Mouse (Mus musculus) embryonic facial prominence, embryonic 13.5 days (tissue): Measurements from ENCODE around the gene B3galt1. TPM values are rescaled to one million over a fixed set of nuclear protein-coding genes. Genes with fewer than 3 reads are reported as not detected.

Experiments used
- ATAC-seq: fragments of 200-750 bp; cut with Nextera tagmentation; 2 replicates; pipeline ENCODE4 v1.8.0; 2017; ENCODE audit warnings: low read depth; ENCODE audit not compliant: insufficient number of reproducible peaks, insufficient read depth, low FRiP score, low TSS enrichment
- H3K27ac ChIP-seq: fragments of 300-500 bp; sonication (generic); 2 replicates; pipeline ENCODE4 v1.5.1; 2015; ENCODE audit warnings: moderate library complexity, mild to moderate bottlenecking, inconsistent platforms
- H3K27me3 ChIP-seq: fragments of 300-500 bp; sonication (generic); 2 replicates; pipeline ENCODE4 v1.6.1; 2015; ENCODE audit warnings: mild to moderate bottlenecking, inconsistent platforms
- H3K36me3 ChIP-seq: fragments of 300-500 bp; sonication (generic); 2 replicates; pipeline ENCODE4 v1.6.1; 2015; ENCODE audit warnings: mild to moderate bottlenecking, inconsistent platforms
- H3K4me1 ChIP-seq: fragments of 300-500 bp; sonication (generic); 2 replicates; pipeline ENCODE4 v1.6.1; 2015; ENCODE audit warnings: inconsistent platforms
- H3K4me2 ChIP-seq: fragments of 300-500 bp; sonication (generic); 2 replicates; pipeline ENCODE4 v1.6.1; 2015; ENCODE audit warnings: moderate library complexity, mild to moderate bottlenecking, inconsistent platforms
- H3K4me3 ChIP-seq: fragments of 300-500 bp; sonication (generic); 2 replicates; pipeline ENCODE4 v1.5.1; 2015; ENCODE audit warnings: mild to moderate bottlenecking, inconsistent platforms
- H3K9ac ChIP-seq: fragments of 300-500 bp; sonication (generic); 2 replicates; pipeline ENCODE4 v1.6.1; 2015; ENCODE audit warnings: mild to moderate bottlenecking, inconsistent platforms
- H3K9me3 ChIP-seq: fragments of 300-500 bp; sonication (generic); 2 replicates; pipeline ENCODE4 v1.6.1; 2016; ENCODE audit warnings: inconsistent platforms
- WGBS: fragments of 180-500 bp; shearing (Covaris S2); methylation state at CpG from one replicate; pipeline ENCODE4 v1.1.7; 2015; ENCODE audit warnings: mixed read lengths; 5-methylcytosine and 5-hydroxymethylcytosine counted together
- polyA plus RNA-seq: library from polyadenylated mRNA; unstranded; fragments of >200 nt; fragmentation: Nextera tagmentation; extraction: Ambion mirVana; gene quantifications from 2 replicates; pipeline ENCODE4 v1.2.1, GENCODE M21; 2015

The B3galt1 gene
- polyA plus RNA-seq, 1 experiment from 2014 or later = 8.5 TPM

DNA sequence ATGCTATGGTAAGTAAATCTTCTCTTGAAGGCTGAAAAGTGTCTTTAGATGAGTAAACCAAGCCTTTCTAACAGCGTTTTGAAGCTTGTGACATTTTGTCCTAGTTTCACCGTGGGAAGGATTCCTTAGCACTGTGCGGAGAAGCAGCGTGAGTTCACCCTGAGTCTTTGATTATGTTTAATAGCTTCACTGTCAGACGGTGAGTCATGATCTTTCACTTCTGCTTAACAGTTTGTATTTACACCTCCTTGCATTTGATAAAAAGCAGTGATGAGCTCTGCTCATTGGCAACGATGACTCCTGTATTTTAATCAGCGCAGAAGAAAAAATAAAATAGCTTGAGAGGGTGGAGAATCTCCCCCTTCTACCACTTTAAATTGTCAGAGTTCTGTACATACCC lies 440.0 kb downstream of the B3galt1 start:
- H3K4me3 ChIP-seq = no peak overlapping the region
- WGBS = 83% methylated on average over 7 of the region's 7 CpGs
- no peak overlapping the region for H3K9ac ChIP-seq
- no peaks in the 10 kb centered on the region for H3K4me1 ChIP-seq
- no peaks in the 10 kb centered on the region for H3K27me3 ChIP-seq
- no peaks in the 10 kb centered on the region for H3K9me3 ChIP-seq
- H3K36me3 ChIP-seq = no peaks in the 10 kb centered on the region
- H3K4me2 ChIP-seq = no peak overlapping the region
- ATAC-seq = no peak
- H3K27ac ChIP-seq = no peak overlapping the region

DNA sequence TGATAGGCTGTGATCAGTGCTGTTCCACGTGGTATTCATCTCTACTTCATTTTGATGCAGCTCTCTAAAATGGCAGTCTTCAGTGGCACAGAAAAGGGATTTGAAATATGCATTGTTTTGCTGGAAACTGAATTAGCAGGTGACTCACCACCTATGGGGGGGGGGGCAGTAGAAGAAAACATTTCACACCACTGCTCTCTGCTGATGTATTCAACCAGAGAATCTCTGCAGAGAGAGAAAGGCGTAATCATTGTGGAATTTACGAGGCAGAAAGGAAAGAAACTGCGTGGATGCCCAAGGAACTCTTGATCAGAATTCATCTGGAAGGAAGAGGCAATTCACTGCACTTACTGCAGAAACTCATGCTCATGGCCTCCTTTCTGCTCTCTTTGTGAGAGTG lies 445.7 kb downstream of the B3galt1 start:
- no peak overlapping the region for H3K9ac ChIP-seq
- no peaks in the 10 kb centered on the region for H3K36me3 ChIP-seq
- H3K9me3 ChIP-seq = no peaks in the 10 kb centered on the region
- H3K27ac ChIP-seq = no peak overlapping the region
- H3K27me3 ChIP-seq = no peaks in the 10 kb centered on the region
- H3K4me1 ChIP-seq = no peaks in the 10 kb centered on the region
- H3K4me3 ChIP-seq = no peak overlapping the region
- WGBS = 80% methylated on average over 4 of the region's 4 CpGs
- no peak for ATAC-seq
- H3K4me2 ChIP-seq = no peak overlapping the region

DNA sequence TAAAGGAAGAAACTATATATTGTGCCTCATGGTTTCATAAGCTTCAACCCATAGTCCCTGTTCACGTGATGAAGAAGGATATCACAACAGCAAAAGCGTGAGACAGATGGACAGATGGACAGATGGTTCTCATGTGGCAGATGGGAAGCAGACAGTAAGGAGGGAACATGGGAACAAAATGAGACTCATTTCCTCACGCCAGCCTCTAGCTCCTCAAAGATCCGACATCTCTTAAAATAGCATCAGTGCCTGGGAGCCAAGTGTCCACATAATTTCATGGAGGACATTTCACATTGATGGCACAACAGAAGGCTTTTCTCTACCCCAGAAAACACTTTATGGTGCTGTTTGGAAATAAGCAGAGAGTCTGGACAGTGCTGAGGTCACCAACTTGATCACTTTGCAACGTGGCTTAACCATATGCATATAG lies 454.6 kb downstream of the B3galt1 start:
- H3K36me3 ChIP-seq = no peaks in the 10 kb centered on the region
- no peaks in the 10 kb centered on the region for H3K27me3 ChIP-seq
- H3K4me1 ChIP-seq = no peaks in the 10 kb centered on the region
- no peak overlapping the region for H3K4me2 ChIP-seq
- H3K9ac ChIP-seq = no peak overlapping the region
- no peak overlapping the region for H3K27ac ChIP-seq
- H3K4me3 ChIP-seq = no peak overlapping the region
- no peaks in the 10 kb centered on the region for H3K9me3 ChIP-seq
- ATAC-seq = no peak
- WGBS = 87% methylated on average over 5 of the region's 5 CpGs

DNA sequence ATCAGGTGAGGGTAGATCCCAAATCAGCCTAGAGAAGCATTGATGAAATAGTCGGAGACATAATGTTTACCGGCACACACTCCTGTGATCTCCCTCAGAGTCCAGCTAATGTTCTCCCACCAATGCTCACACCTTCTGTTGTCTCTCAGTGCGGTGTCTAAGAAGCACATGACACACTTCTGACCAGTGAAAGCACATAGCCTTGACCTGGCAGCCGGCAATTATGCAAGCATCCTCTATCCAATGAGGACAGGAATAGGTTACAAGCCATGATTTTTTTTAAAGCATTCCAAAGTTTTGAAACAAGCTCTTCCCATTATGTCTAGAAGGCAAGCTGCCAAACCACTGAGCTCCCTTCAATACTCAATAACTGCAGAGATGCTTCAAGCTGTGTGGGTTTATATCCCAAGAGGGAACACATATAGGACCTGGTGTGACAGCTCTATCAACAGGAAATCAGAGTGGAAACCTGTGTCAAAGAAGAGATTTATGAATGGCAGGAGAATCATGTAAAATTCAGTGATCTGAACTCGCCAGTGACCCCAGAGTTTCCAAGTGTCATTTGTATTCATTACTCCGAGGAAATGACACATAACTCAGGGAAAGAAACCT lies 456.0 kb downstream of the B3galt1 start:
- no peak overlapping the region for H3K27ac ChIP-seq
- ATAC-seq = no peak
- no peaks in the 10 kb centered on the region for H3K27me3 ChIP-seq
- 87% methylated on average over 6 of the region's 6 CpGs for WGBS
- no peaks in the 10 kb centered on the region for H3K36me3 ChIP-seq
- H3K4me2 ChIP-seq = no peak overlapping the region
- no peaks in the 10 kb centered on the region for H3K9me3 ChIP-seq
- H3K9ac ChIP-seq = no peak overlapping the region
- no peaks in the 10 kb centered on the region for H3K4me1 ChIP-seq
- no peak overlapping the region for H3K4me3 ChIP-seq

DNA sequence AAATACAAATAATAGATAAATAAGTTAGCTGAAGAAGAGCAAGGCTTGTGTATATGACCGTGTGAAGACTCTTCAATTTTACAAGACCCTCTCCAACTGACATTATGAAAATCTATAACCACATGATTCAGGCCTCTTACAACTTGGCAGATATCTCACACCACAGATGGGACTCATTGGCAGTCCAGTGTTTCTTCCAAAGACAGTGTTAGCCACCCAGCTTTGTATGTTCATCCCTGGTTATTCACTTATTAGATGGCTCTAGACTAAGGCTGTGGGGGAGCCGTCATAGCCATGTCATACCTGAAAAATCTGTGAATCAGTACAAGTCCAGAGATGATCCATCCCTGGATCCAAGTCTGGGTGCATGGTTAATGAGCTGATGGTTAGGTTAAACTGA lies 463.1 kb downstream of the B3galt1 start:
- Histone ChIP-seq H3K9me3 (no peaks in the 10 kb centered on the region), H3K36me3 (no peaks in the 10 kb centered on the region), H3K27me3 (no peaks in the 10 kb centered on the region), H3K9ac (no peak overlapping the region), H3K4me2 (no peak overlapping the region), H3K4me3 (no peak overlapping the region), H3K27ac (no peak overlapping the region), H3K4me1 (no peaks in the 10 kb centered on the region)
- WGBS = 93% methylated on average over 2 of the region's 2 CpGs
- no peak for ATAC-seq

DNA sequence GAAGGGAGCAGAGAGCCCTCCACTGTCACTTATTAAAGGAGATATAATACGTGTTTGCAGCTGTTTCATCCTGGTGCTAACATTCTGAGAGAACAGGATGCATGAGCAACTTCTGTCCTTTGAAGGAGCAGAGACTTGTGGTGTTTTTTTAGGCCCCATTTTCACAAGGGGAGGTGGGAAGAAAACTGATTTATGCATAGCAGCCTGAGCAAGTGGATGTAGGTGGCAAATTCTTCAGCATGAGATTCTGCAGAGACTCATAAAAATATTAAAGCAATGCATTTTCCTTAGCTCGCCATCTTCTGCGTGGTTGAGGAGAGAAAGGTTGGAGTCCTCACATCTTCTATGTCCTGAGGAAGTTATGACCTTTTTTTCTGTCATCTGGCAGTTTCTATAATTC lies 469.0 kb downstream of the B3galt1 start:
- WGBS = 96% methylated on average over 3 of the region's 3 CpGs
- Histone ChIP-seq H3K4me1 (no peaks in the 10 kb centered on the region), H3K27me3 (no peaks in the 10 kb centered on the region), H3K36me3 (no peaks in the 10 kb centered on the region), H3K9ac (no peak overlapping the region), H3K27ac (no peak overlapping the region), H3K4me3 (no peak overlapping the region), H3K9me3 (no peaks in the 10 kb centered on the region), H3K4me2 (no peak overlapping the region)
- ATAC-seq = no peak

DNA sequence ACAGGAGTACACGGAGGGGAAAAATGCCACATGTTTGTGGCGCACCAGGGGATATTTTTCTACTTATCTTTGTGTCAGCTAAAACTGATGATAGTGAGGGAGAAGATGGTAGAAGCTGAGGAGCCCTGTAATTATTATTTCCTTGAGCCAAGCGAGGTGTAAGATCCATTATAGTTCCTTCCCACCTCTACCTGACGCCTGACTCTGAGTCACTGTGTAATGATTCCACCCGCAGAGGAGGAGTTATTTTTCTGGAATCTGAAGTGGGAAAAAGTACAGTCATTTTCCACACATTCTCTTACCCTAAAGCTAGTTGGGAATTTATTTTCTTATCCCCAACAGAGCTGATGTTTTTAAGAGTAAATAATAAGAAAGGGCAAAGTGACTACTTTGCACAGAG lies 475.1 kb downstream of the B3galt1 start:
- Histone ChIP-seq H3K9ac (no peak overlapping the region), H3K27me3 (no peaks in the 10 kb centered on the region), H3K9me3 (no peaks in the 10 kb centered on the region), H3K36me3 (no peaks in the 10 kb centered on the region), H3K4me1 (no peaks in the 10 kb centered on the region), H3K4me2 (no peak overlapping the region), H3K27ac (no peak overlapping the region), H3K4me3 (no peak overlapping the region)
- ATAC-seq = no peak
- 79% methylated on average over 5 of the region's 5 CpGs for WGBS

DNA sequence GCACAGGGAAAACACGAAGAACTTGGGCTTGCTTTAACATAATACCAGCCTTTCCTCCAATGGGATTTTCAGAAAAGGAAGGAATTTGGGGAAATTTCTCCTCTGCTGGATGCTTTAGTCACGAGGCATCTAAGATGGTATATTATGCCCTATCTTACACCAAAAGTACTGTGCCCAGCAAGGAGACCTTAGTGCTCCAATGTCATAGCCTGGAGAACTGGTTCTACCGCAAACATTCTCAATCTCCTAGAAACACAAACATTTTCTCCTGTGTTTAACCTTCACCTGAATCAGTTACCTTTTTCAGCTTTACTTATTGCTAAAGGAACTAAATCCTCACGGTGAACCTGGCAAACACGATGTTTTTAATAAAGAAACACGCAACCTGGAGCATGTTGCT lies 486.8 kb downstream of the B3galt1 start:
- Histone ChIP-seq H3K9ac (no peak overlapping the region), H3K36me3 (no peaks in the 10 kb centered on the region), H3K4me2 (no peak overlapping the region), H3K4me3 (no peak overlapping the region), H3K9me3 (no peaks in the 10 kb centered on the region), H3K4me1 (no peaks in the 10 kb centered on the region), H3K27ac (no peak overlapping the region), H3K27me3 (no peaks in the 10 kb centered on the region)
- no peak for ATAC-seq
- 73% methylated on average over 6 of the region's 6 CpGs for WGBS

DNA sequence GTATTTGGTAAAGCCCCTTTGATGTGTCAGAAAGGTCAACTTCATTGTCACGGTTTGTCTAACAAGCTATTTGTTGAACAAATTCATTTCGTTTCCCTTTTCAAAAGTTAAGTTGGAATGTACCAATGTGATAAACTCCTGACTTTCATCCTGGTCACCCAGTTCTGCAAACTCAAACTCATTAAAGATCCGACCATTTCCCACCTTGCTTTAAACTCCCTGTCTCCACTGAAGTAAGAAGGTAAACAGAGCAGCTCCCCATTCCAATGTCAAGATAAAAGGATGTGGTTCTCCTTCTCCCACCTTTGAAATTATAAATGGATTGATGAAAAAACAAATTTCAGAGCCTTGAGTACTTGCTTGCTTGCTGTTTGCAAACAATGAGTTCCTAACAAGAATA lies 487.6 kb downstream of the B3galt1 start:
- Histone ChIP-seq H3K27ac (no peak overlapping the region), H3K9me3 (no peaks in the 10 kb centered on the region), H3K4me3 (no peak overlapping the region), H3K36me3 (no peaks in the 10 kb centered on the region), H3K27me3 (no peaks in the 10 kb centered on the region), H3K4me1 (no peaks in the 10 kb centered on the region), H3K4me2 (no peak overlapping the region), H3K9ac (no peak overlapping the region)
- 52% methylated on average over 3 of the region's 3 CpGs for WGBS
- ATAC-seq = no peak

DNA sequence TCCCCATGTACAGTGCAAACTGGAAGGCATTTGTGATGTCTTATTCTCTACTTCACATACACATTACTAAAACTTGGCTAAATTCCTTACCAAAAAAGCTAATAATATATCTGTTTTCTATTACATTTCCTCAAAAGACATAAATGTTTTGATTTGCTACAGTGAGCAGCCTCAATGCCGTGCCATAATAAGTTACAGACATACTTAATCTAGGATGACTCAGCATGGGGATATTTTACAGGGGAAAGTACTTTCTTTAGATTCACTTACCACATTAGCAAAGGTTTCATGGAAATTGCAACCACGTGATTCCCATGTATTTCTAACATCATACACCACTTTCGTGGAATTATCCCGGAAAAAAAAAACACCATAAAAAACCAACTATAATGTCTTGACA lies 495.7 kb downstream of the B3galt1 start:
- H3K36me3 ChIP-seq = no peaks in the 10 kb centered on the region
- H3K27ac ChIP-seq = peak overlapping the region; percentile 77

DNA sequence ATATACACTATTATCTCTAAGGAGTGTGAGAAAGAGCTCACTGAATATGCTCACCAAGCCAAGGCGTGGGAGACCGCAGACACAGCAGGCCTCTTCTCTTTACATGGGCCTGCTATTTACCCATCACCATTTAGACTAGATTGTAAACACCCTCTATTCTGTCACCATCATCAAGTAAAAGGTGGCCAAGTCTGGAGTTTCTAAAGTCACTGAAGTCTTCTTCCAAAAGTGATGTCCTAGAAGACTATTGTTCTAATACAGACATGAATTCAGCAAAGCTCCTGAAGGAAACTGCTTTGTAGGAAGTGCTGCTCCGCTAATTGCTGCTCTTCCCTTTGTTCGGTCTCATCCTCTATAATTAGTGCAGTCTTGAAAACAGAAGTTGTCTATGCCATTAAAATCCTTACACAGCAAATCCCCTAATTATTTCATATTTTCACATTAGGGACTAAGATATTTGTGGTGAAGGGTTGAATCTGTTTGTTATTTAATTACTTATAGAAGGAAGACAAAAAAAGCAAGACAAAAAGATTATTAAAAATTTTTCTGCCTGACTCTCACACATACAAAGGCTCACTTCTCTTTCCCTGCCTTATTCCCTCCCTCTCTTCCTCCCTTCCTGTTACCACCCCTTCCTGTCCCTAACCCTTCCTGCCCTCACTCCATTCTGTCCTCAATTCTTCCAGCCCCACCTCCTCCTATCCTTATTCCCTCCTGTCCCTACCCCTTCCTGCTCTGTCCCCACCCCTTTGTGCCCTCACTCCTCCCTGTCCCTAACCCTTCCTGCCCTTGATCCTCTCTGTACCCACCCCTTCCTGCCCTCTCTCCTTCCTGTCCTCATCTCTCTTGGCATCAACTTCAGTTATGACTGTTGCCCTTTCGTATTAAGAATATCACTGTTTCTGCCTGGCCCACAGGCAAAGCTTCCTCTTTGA lies 514.0 kb downstream of the B3galt1 start:
- ATAC-seq = no peak
- Histone ChIP-seq H3K27ac (no peak overlapping the region), H3K9me3 (peaks cover 3% of the 10 kb centered on the region; the same call in 1 of the 2 replicates), H3K27me3 (no peaks in the 10 kb centered on the region), H3K9ac (no peak overlapping the region), H3K36me3 (no peaks in the 10 kb centered on the region), H3K4me2 (no peak overlapping the region), H3K4me1 (peaks cover 4% of the 10 kb centered on the region; the same call in 1 of the 2 replicates), H3K4me3 (no peak overlapping the region)
- 73% methylated on average over 5 of the region's 5 CpGs for WGBS

More for the DNA sequence above, 495.7 kb downstream of the B3galt1 start:
- Histone ChIP-seq H3K27me3 (no peaks in the 10 kb centered on the region), H3K4me1 (peaks cover 9% of the 10 kb centered on the region), H3K9me3 (no peaks in the 10 kb centered on the region), H3K4me3 (no peak overlapping the region), H3K9ac (no peak overlapping the region), H3K4me2 (no peak overlapping the region)
- 31% methylated on average over 4 of the region's 4 CpGs for WGBS
- no peak for ATAC-seq

DNA sequence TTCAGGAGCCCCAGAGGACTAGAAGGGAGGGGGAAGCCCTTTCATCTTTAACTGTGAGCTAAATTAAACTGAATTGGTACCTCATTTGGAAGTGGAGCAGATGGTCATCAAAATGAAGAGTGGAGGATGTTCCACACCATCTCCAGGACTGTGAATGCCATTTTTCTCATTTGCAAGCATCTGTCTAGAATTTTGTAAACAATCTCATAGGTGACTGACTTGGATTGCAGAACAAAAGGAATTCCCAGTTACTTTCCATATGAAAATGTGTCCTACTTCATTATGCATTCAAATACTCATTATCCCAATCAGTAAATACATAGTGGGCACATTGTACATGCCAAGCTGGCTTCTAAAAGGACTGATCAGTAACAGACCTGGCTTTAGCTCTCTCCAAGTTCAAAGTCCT lies 515.2 kb downstream of the B3galt1 start:
- Histone ChIP-seq H3K36me3 (no peaks in the 10 kb centered on the region), H3K27ac (no peak overlapping the region), H3K27me3 (no peaks in the 10 kb centered on the region), H3K9ac (no peak overlapping the region), H3K9me3 (peaks cover 3% of the 10 kb centered on the region; the same call in 1 of the 2 replicates), H3K4me3 (no peak overlapping the region), H3K4me2 (no peak overlapping the region), H3K4me1 (peaks cover 15% of the 10 kb centered on the region)
- no peak for ATAC-seq
